Mouse (Mus musculus): ENCODE results near the gene Nr5a2.

Gene Nr5a2

GRCm38 (mm10) chr1:136910144-136910543, 50.1 kb downstream of the Nr5a2 start:
- no peak for DNase-seq (ENCODE audit: low spot score)

DNA sequence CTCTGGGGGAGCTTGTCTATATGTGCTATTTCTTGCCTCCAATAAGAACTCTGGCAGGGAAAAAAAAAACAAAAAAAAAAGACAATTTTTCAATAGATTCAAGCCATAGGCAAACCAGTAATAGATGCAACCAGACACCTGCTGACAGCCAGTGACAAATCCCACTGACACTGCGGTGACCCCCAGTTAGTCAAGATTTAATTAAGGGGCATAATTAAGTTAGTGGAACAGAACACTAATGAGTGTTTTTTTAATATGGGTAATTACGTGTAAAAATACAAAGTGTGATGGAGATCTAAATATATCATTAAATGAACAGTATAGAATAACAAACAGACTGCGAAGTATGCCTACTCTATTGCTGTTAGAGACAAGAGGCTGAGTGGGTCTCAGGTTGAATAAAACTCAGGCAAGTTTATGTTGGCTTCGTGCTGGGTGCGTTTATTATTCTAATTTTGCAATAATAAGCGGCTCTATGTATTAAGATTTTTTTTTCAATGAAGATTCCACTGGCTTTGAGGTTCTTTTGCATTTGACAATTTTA, 50.7 kb downstream of the Nr5a2 start:
- DNase-seq (ENCODE audit: low spot score): no peak

GRCm38 (mm10) chr1:136898130-136898529, 62.1 kb downstream of the Nr5a2 start:
- DNase-seq (ENCODE audit: low spot score): no peak

- no peak for DNase-seq (ENCODE audit: low spot score)
Measured at GRCm38 (mm10) chr1:136896351-136896750, 63.9 kb downstream of the Nr5a2 start.

DNA sequence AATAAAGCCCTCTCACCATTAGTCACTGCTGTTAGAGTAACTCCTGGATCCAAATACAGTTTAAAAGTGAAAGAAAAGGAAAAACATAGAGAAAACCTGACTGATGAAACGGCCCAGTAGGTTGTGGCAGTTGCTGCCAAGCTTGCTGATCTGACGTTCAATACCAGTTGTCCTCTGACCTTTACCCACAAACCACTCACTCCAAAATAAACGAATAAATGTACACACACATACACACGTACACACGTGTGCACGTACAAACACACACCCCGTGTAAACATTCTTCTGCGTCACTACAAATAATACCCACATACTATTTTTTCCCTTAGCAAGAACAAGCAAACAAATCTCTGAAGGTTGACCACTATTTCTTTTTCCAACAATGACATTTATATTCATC, 64.4 kb downstream of the Nr5a2 start:
- DNase-seq (ENCODE audit: low spot score): no peak

DNA sequence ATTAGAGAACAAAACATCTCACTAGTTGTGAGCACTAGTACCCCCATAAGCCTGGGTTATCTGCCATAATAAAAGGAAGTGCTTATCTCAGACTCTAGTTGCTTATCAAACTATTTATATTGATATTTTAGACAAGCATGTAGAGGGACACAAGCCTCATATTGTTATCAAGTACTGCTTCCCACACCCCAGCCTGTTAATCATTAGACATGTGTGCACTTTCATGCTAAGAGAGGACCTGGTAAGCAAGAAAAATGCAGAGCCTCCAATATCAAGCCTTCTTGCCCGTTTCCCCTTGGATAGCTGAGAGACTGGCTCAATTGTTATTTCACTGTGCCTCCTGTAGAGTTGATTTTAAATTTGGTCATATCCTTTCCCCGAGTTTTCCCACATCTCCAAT, 65.5 kb downstream of the Nr5a2 start:
- no peak for DNase-seq (ENCODE audit: low spot score)

- DNase-seq (ENCODE audit: low spot score): no peak
Measured at GRCm38 (mm10) chr1:136893162-136893561, 67.1 kb downstream of the Nr5a2 start.

GRCm38 (mm10) chr1:136890439-136890838, 69.8 kb downstream of the Nr5a2 start:
- DNase-seq (ENCODE audit: low spot score): no peak

DNA sequence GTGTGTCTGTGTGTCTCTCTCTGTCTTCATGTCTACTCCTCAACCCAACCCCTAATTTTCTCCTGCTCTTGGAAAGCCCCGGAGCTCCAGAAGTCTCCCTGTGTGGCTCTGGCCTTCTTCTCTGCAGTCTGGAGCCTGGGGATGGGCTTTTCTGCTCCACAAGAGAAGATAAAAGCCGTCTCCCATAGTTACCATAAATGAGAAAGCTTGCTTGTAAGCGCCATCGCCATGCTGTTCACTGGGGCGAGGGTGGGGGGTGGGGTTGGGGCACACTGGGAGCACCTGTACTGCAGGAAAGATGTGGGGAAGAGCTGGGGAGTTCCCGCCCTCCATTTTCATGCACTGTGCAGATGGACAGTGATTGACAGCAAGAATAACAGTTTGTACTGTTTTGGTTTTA, 71.5 kb downstream of the Nr5a2 start:
- no peak for DNase-seq (ENCODE audit: low spot score)

- DNase-seq (ENCODE audit: low spot score): no peak
Measured at GRCm38 (mm10) chr1:136886678-136887077, 73.6 kb downstream of the Nr5a2 start.

- no peak for DNase-seq (ENCODE audit: low spot score)
Measured at GRCm38 (mm10) chr1:136883458-136884174, 76.6 kb downstream of the Nr5a2 start.

- no peak for DNase-seq (ENCODE audit: low spot score)
Measured at GRCm38 (mm10) chr1:136880260-136880659, 80.0 kb downstream of the Nr5a2 start.

DNA sequence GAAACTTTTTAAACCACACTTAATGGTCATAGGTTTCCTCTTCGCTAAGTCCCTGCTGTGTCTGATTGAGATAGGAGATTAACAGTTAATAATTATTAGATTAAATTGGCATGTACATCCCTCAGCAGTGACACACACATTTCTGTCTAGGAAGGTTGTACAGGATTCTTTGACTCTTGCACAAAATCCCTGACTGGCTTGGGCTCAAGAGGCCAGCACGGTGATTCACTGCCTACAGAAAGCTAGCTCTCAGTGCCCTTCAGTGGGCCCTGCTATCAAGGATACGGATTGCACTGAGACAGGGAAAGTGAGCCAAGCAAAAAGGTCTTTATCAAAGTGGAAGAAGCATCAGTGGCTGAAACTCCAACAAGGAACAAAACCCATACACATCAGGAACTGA, 85.2 kb downstream of the Nr5a2 start:
- DNase-seq (ENCODE audit: low spot score): no peak

GRCm38 (mm10) chr1:136868955-136869354, 91.3 kb downstream of the Nr5a2 start:
- no peak for DNase-seq (ENCODE audit: low spot score)

GRCm38 (mm10) chr1:136868285-136868684, 92.0 kb downstream of the Nr5a2 start:
- no peak for DNase-seq (ENCODE audit: low spot score)

GRCm38 (mm10) chr1:136866481-136867092, 93.7 kb downstream of the Nr5a2 start:
- no peak for DNase-seq (ENCODE audit: low spot score)

DNA sequence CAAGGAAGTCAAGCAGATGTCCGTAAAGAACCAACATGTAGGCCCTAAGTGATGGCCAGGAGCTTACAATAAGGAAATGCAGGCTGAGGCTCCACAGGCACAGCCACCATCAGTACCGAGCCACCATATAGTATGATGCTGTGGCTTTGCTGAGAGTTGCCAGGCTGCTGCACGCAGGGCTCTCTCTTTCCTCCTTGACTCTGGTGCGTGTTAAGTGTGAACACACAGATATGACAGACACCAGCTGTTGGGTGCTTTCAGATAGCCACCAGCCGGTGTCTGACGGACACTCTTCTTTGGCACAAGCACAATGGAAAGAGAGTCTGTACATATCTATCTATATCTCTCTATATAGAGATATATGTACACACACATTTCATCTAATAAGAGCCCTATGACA, 97.0 kb downstream of the Nr5a2 start:
- DNase-seq (ENCODE audit: low spot score): no peak

- no peak for DNase-seq (ENCODE audit: low spot score)
Measured at GRCm38 (mm10) chr1:136859454-136859853, 100.8 kb downstream of the Nr5a2 start.

GRCm38 (mm10) chr1:136858724-136859123, 101.5 kb downstream of the Nr5a2 start:
- no peak for DNase-seq (ENCODE audit: low spot score)

- no peak for DNase-seq (ENCODE audit: low spot score)
Measured at GRCm38 (mm10) chr1:136856104-136856503, 104.1 kb downstream of the Nr5a2 start.

DNA sequence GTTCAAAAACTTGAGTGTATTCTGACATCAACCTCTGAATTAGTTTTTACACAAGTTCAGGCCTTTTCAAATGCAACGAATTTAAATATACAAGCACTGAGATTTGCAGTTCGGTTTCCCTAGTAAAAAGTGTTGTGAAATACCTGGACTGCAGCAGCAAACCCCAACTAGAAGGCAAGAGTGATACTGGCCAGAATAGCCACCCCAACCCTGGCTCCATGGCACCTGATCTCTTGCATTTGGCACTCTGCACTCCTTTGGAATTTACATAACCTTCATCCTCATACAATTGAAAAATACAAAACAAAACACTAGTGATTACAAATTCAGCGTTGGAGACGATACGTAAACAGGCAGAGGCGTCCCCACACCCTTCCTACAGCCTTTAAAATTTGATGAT, 111.5 kb downstream of the Nr5a2 start:
- no peak for DNase-seq (ENCODE audit: low spot score)

DNA sequence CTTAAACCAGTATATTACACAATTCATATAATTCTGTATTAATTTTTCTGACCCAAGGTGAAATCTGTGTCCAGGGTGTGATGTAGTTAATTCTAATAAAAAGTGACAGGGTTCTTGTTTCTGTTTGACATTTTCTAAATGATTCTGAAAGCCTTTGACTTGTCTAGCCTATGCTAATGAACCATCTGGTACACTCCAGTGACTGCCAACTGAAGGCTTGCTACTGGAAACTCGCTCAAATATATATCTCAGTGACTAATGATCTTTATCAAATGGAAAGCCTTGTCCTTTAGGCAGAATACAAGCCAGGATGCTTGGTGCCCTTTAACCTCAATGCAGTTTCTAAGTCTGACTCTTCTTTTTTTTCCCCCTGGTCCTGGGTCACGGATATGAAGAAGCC, 114.2 kb downstream of the Nr5a2 start:
- DNase-seq (ENCODE audit: low spot score): no peak

- DNase-seq (ENCODE audit: low spot score): no peak
Measured at GRCm38 (mm10) chr1:136845341-136845740, 114.9 kb downstream of the Nr5a2 start.

DNA sequence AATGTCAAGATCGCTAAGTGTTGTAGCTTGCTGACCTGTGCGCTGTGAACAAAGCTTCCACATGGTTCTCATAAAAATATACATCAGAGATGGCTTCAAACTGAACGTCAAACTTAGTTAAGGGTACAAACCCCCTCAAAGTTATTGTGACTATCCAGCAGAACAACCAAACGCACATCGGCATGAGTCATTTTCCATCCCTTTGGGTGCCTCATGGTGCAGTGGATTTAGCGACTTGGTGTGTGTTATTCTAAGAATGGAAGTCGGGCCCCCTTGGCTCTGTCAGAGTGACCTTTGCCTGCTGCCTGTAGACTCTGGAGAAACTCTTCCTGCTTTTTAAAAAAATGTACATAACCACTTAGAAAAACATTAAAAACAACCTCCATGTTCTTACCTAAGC, 119.7 kb downstream of the Nr5a2 start:
- no peak for DNase-seq (ENCODE audit: low spot score)

Data from spleen, adult 12 weeks (tissue).